Mouse (Mus musculus): ENCODE measurements around the gene Dock4. TPM values are rescaled to one million over a fixed set of nuclear protein-coding genes. Genes with fewer than 3 reads are reported as not detected.
A peak's percentile ranks its signal among the peaks of the same experiment; 100 is the strongest.

Gene Dock4
- total and polyA plus RNA-seq, 3 experiments, result 4.3 to 13.6 (median 11.2) TPM

DNA sequence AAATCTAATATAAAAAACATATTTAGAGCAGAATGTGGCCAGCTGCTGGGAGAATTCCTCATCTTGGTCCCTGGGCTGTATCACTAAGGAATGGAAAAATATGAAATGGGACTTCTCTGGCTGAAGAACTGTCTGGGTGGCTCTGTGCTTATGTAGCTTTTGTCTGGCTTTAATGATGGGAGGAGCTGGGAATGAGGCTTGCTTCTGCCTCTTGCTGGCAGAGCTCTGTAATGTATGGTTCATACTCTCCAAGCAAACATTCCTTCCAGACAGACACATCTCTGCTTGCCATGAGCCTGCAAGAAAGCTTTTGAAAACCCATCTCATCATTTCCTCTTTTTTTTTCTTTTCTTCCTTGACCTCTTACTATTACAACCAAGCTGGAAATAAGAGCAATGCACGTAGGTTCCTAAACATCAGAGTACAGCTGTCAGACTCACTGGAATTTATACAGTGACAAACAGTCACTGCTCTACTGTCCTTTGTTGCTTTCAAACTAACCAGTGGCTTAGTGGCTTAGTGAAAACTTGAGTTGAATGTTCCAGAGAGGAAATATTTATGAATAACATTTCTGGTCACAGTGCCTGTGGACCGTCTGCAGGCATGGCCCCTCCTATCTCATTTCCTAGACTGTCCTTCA, 248.4 kb downstream of the Dock4 start:
- no peak for DNase-seq
- H3K27ac ChIP-seq, result peak overlapping the region; percentile 54
- no peaks in the 10 kb centered on the region for H3K27me3 ChIP-seq (ENCODE audit: control insufficient read depth, insufficient read depth, low read length)
- no peak overlapping the region for H3K4me3 ChIP-seq
- H3K79me2 ChIP-seq (replicated peaks; ENCODE audit: control insufficient read depth, insufficient read depth, low read length), result no peaks in the 10 kb centered on the region
- 33% methylated on average over 2 of the region's 2 CpGs for WGBS
- H3K36me3 ChIP-seq (ENCODE audit: control insufficient read depth, insufficient read depth, low read length), result peaks cover 11% of the 10 kb centered on the region
- no peak for TF ChIP-seq CTCF (IDR thresholded peaks at IDR 0.05)
- no peak for TF ChIP-seq EP300 (IDR thresholded peaks at IDR 0.05; ENCODE audit: insufficient read depth, low read depth, low read length)
- TF ChIP-seq POLR2A (IDR thresholded peaks at IDR 0.05; ENCODE audit: insufficient read depth, low read depth, low read length), result no peak
- peaks cover 4% of the 10 kb centered on the region for H3K4me1 ChIP-seq (ENCODE audit: control insufficient read depth, insufficient read depth, low read length)
- intact Hi-C loops (cut with DNase I), result no loop called here
- no peak overlapping the region for H3K9ac ChIP-seq (ENCODE audit: low read depth, low read length)

DNA sequence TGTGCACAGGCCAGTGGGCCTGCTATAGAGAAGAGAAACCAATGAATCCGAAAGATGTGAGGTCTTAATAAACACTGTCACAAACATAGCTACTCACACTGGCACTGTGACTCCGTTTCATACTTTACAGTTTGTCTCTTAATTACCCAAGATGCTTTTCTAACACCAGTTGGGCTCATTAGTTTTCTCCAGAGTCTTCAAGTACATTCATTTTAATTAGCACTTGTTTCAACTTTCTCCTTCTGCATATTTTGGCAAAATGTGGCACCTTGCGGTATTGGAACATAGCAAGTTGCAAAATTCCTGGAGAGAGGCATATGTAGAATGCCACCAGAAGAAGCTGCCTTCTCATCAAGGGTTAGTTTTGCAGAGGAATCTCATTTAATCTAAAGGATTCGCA, 252.6 kb downstream of the Dock4 start:
- DNase-seq, result no peak
- intact Hi-C loops (cut with DNase I), result no loop called here
- Histone ChIP-seq H3K4me3 (no peak overlapping the region), H3K79me2 (replicated peaks; ENCODE audit: control insufficient read depth, insufficient read depth, low read length) (no peaks in the 10 kb centered on the region), H3K27ac (no peak overlapping the region), H3K27me3 (ENCODE audit: control insufficient read depth, insufficient read depth, low read length) (no peaks in the 10 kb centered on the region), H3K36me3 (ENCODE audit: control insufficient read depth, insufficient read depth, low read length) (peaks cover 11% of the 10 kb centered on the region), H3K4me1 (ENCODE audit: control insufficient read depth, insufficient read depth, low read length) (peaks cover 4% of the 10 kb centered on the region), H3K9ac (ENCODE audit: low read depth, low read length) (no peak overlapping the region)
- no peak for TF ChIP-seq EP300 (IDR thresholded peaks at IDR 0.05; ENCODE audit: insufficient read depth, low read depth, low read length)
- TF ChIP-seq CTCF (IDR thresholded peaks at IDR 0.05), result no peak
- no peak for TF ChIP-seq POLR2A (IDR thresholded peaks at IDR 0.05; ENCODE audit: insufficient read depth, low read depth, low read length)
- WGBS, result 94% methylated on average over 4 of the region's 4 CpGs

DNA sequence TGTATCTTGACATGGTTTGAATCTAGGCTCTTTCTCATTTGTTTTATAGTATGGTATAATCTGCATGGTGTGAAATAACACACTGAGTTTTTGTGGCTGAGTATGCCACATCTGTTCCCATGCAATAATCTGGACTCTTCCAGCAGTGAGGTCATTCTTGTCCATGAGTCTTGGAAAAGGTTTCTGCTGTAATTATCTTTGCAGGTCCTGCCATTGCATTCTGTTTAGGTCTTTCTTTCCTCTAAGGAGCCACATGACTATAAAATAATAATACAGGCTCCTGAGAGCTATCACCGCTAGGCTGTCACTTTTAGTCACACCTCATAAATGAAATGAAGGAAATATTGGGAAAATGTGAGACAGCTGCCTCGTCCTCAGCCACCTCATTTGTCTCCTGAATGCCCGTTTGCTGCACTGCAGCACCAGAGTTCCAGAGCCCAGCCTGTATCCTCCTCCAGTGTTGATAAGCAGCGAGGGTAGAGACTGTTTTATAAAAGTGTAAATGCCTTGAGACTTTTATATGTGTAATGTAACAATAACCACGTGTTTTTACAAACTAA, 256.6 kb downstream of the Dock4 start:
- intact Hi-C loops (cut with DNase I), result no loop called here
- Histone ChIP-seq H3K79me2 (replicated peaks; ENCODE audit: control insufficient read depth, insufficient read depth, low read length) (no peaks in the 10 kb centered on the region), H3K9ac (ENCODE audit: low read depth, low read length) (no peak overlapping the region)

DNA sequence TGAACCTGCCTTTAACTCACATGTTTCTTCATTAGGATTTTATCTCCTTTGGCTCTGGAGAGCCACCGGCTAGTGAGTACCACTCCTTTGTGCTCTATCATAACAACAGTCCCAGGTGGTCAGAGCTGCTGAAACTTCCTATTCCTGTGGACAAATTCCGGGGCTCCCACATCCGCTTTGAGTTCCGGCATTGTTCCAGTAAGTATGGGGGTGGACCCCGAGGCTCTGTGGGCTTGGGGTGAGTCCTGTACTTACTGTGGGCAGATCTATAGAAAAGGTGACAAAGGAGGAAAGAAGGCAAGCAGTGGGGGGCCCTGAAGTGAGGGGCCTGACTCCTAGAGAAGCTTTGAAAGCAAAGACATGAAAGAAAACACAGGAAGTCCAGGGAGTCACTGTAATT, 258.5 kb downstream of the Dock4 start:
- Histone ChIP-seq H3K4me1 (ENCODE audit: control insufficient read depth, insufficient read depth, low read length) (no peaks in the 10 kb centered on the region; the same call in 1 of the 2 replicates), H3K27ac (no peak overlapping the region), H3K9ac (ENCODE audit: low read depth, low read length) (no peak overlapping the region), H3K27me3 (ENCODE audit: control insufficient read depth, insufficient read depth, low read length) (no peaks in the 10 kb centered on the region), H3K4me3 (no peak overlapping the region), H3K36me3 (ENCODE audit: control insufficient read depth, insufficient read depth, low read length) (peaks cover 3% of the 10 kb centered on the region), H3K79me2 (replicated peaks; ENCODE audit: control insufficient read depth, insufficient read depth, low read length) (no peaks in the 10 kb centered on the region)
- no peak for DNase-seq
- no peak for TF ChIP-seq CTCF (IDR thresholded peaks at IDR 0.05)
- intact Hi-C loops (cut with DNase I), result no loop called here
- 35% methylated on average over 5 of the region's 5 CpGs for WGBS

More for the DNA sequence above, 256.6 kb downstream of the Dock4 start:
- no peaks in the 10 kb centered on the region for H3K27me3 ChIP-seq (ENCODE audit: control insufficient read depth, insufficient read depth, low read length)
- peaks cover 3% of the 10 kb centered on the region for H3K36me3 ChIP-seq (ENCODE audit: control insufficient read depth, insufficient read depth, low read length)
- TF ChIP-seq POLR2A (IDR thresholded peaks at IDR 0.05; ENCODE audit: insufficient read depth, low read depth, low read length) (no peak), CTCF (IDR thresholded peaks at IDR 0.05) (no peak), EP300 (IDR thresholded peaks at IDR 0.05; ENCODE audit: insufficient read depth, low read depth, low read length) (no peak)
- WGBS, result 72% methylated on average over 5 of the region's 5 CpGs
- DNase-seq, result no peak
- no peaks in the 10 kb centered on the region; the same call in 1 of the 2 replicates for H3K4me1 ChIP-seq (ENCODE audit: control insufficient read depth, insufficient read depth, low read length)
- H3K27ac ChIP-seq, result no peak overlapping the region
- no peak overlapping the region for H3K4me3 ChIP-seq

DNA sequence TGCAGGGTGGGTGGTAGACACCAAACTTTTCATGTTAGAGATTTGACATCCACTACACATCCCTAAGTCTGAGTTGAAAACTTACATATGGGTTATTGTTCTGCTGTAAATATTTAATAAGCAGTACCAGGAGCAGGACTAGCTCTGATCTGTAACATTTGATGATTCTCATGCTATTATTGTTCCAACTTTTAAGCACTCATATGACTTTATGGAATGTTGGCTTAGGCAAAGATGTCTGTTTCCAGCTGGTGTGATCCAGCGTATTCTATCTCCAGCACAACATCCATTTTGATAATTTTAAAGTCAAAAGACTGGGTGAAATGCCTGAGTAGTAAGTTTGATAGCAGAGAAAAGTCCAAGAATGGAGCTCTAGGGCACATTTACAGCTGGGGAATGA, 261.4 kb downstream of the Dock4 start:
- intact Hi-C loops (cut with DNase I), result no loop called here
- 46% methylated on average over 1 of the region's 1 CpGs for WGBS
- H3K79me2 ChIP-seq (replicated peaks; ENCODE audit: control insufficient read depth, insufficient read depth, low read length), result no peaks in the 10 kb centered on the region
- no peak for DNase-seq
- H3K4me1 ChIP-seq (ENCODE audit: control insufficient read depth, insufficient read depth, low read length), result no peaks in the 10 kb centered on the region; the same call in 1 of the 2 replicates
- TF ChIP-seq EP300 (IDR thresholded peaks at IDR 0.05; ENCODE audit: insufficient read depth, low read depth, low read length) (no peak), CTCF (IDR thresholded peaks at IDR 0.05) (no peak)
- H3K4me3 ChIP-seq, result no peak overlapping the region
- no peak overlapping the region for H3K27ac ChIP-seq
- H3K36me3 ChIP-seq (ENCODE audit: control insufficient read depth, insufficient read depth, low read length), result peaks cover 3% of the 10 kb centered on the region
- H3K9ac ChIP-seq (ENCODE audit: low read depth, low read length), result no peak overlapping the region
- no peaks in the 10 kb centered on the region for H3K27me3 ChIP-seq (ENCODE audit: control insufficient read depth, insufficient read depth, low read length)

DNA sequence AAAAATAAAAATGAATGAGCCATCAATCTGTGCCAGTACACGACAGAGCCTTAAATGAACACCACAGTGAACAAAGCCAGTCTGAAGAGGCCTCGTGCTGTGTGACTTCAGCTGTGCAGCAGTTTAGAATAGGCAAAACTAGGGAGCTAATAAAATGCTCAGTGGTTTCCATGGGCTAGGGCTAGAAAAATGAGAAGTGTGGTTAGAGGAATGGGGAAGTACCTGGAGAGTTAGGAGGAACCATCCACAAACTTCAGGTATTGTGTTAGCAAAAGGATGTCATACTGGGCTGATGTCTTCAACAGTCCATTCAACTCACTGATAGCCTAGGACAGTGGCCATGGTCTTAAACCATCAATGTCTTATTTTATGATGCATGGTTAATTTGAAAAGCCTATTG, 263.3 kb downstream of the Dock4 start:
- peaks cover 3% of the 10 kb centered on the region for H3K36me3 ChIP-seq (ENCODE audit: control insufficient read depth, insufficient read depth, low read length)
- intact Hi-C loops (cut with DNase I), result no loop called here
- WGBS, result 63% methylated on average over 2 of the region's 2 CpGs
- TF ChIP-seq EP300 (IDR thresholded peaks at IDR 0.05; ENCODE audit: insufficient read depth, low read depth, low read length) (no peak), POLR2A (IDR thresholded peaks at IDR 0.05; ENCODE audit: insufficient read depth, low read depth, low read length) (no peak), CTCF (IDR thresholded peaks at IDR 0.05) (no peak)
- H3K27me3 ChIP-seq (ENCODE audit: control insufficient read depth, insufficient read depth, low read length), result no peaks in the 10 kb centered on the region
- no peaks in the 10 kb centered on the region for H3K79me2 ChIP-seq (replicated peaks; ENCODE audit: control insufficient read depth, insufficient read depth, low read length)
- no peaks in the 10 kb centered on the region; the same call in 1 of the 2 replicates for H3K4me1 ChIP-seq (ENCODE audit: control insufficient read depth, insufficient read depth, low read length)
- no peak overlapping the region for H3K27ac ChIP-seq
- no peak overlapping the region for H3K4me3 ChIP-seq
- DNase-seq, result no peak
- no peak overlapping the region for H3K9ac ChIP-seq (ENCODE audit: low read depth, low read length)
